Mouse (Mus musculus) embryonic facial prominence, embryonic 11.5 days (tissue): ENCODE data around the gene Mpp6. TPM values are rescaled to one million over a fixed set of nuclear protein-coding genes. Genes with fewer than 3 reads are reported as not detected.

Experiments used
- ATAC-seq: fragments of 200-750 bp; cut with Nextera tagmentation; replicated peaks from 2 replicates; pipeline ENCODE4 v1.8.0; 2017; ENCODE audit warnings: low read depth; ENCODE audit not compliant: insufficient number of reproducible peaks, low FRiP score, low TSS enrichment
- DNase-seq: peaks from one replicate; pipeline ENCODE4 v3.0.0-alpha.2; 2015; ENCODE audit warnings: low spot score
- H3K27ac ChIP-seq: fragments of 300-500 bp; sonication (generic); replicated peaks from 2 replicates; pipeline ENCODE4 v1.5.1; 2014; ENCODE audit warnings: mild to moderate bottlenecking, low read depth, low read length, control low read depth
- H3K27me3 ChIP-seq: fragments of 300-500 bp; sonication (generic); 2 replicates; pipeline ENCODE4 v1.6.1; 2014; ENCODE audit warnings: mild to moderate bottlenecking, low read length, moderate library complexity, mixed read lengths; ENCODE audit not compliant: control insufficient read depth, insufficient read depth
- H3K36me3 ChIP-seq: fragments of 300-500 bp; sonication (generic); replicated peaks from 2 replicates; pipeline ENCODE4 v1.6.1; 2014; ENCODE audit warnings: low read depth, mild to moderate bottlenecking, low read length, moderate library complexity, mixed read lengths; ENCODE audit not compliant: control insufficient read depth, insufficient read depth
- H3K4me1 ChIP-seq: fragments of 300-500 bp; sonication (generic); 2 replicates; pipeline ENCODE4 v1.6.1; 2014; ENCODE audit warnings: low read length, mixed read lengths; ENCODE audit not compliant: control insufficient read depth, insufficient read depth
- H3K4me2 ChIP-seq: fragments of 300-500 bp; sonication (generic); 2 replicates; pipeline ENCODE4 v1.6.1; 2014; ENCODE audit warnings: low read depth, mild to moderate bottlenecking, control low read depth, low read length, moderate library complexity
- H3K4me3 ChIP-seq: fragments of 300-500 bp; sonication (generic); 2 replicates; pipeline ENCODE4 v1.5.1; 2014; ENCODE audit warnings: low read depth, low read length, control low read depth
- H3K9ac ChIP-seq: fragments of 300-500 bp; sonication (generic); replicated peaks from 2 replicates; pipeline ENCODE4 v1.6.1; 2014; ENCODE audit warnings: mild to moderate bottlenecking, control low read depth, low read length
- H3K9me3 ChIP-seq: fragments of 300-500 bp; sonication (generic); replicated peaks from 2 replicates; pipeline ENCODE4 v1.6.1; 2016; ENCODE audit warnings: mild to moderate bottlenecking, low read length, inconsistent platforms, mixed read lengths; ENCODE audit not compliant: control insufficient read depth
- WGBS: fragments of 180-500 bp; shearing (Covaris S2); extraction: QIAGEN DNeasy Blood & Tissue Kit; methylation state at CpG from one replicate; pipeline ENCODE4 v1.1.7; 2014; 5-methylcytosine and 5-hydroxymethylcytosine counted together
- polyA plus RNA-seq: library from polyadenylated mRNA; unstranded; fragments of >200 nt; fragmentation: Nextera tagmentation; extraction: Ambion mirVana; gene quantifications from 2 replicates; pipeline ENCODE4 v1.2.1, GENCODE M21; 2014

The Mpp6 gene
- polyA plus RNA-seq, 1 experiment from 2014 or later = 74.5 TPM

DNA sequence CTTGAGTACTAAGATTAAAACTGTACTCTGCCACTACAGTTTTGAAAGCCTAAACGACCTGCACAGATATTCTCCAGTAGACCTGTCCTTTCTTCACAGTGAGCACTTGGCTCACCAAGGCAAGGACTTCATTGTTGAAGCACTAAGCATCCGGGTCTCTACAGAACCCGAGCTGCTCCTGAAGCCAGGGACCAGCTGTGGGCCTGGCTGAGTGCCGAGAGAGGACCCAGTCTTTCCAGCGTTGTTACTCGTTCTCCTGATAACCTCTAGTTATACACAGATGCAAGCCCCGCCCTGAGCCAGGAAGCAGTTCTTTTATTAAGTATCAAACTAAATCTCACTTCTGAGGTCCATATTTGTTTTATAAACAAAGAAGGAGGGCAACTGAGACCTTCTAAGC lies 19.8 kb upstream of the Mpp6 start:
- H3K4me2 ChIP-seq = no peak overlapping the region
- H3K27ac ChIP-seq = no peak overlapping the region
- no peaks in the 10 kb centered on the region for H3K4me1 ChIP-seq
- no peak overlapping the region for H3K9ac ChIP-seq
- H3K4me3 ChIP-seq = no peak overlapping the region
- H3K9me3 ChIP-seq = no peaks in the 10 kb centered on the region
- DNase-seq (no peak), ATAC-seq (no peak)
- WGBS = 86% methylated on average over 7 of the region's 7 CpGs
- no peaks in the 10 kb centered on the region for H3K27me3 ChIP-seq
- H3K36me3 ChIP-seq = no peaks in the 10 kb centered on the region

DNA sequence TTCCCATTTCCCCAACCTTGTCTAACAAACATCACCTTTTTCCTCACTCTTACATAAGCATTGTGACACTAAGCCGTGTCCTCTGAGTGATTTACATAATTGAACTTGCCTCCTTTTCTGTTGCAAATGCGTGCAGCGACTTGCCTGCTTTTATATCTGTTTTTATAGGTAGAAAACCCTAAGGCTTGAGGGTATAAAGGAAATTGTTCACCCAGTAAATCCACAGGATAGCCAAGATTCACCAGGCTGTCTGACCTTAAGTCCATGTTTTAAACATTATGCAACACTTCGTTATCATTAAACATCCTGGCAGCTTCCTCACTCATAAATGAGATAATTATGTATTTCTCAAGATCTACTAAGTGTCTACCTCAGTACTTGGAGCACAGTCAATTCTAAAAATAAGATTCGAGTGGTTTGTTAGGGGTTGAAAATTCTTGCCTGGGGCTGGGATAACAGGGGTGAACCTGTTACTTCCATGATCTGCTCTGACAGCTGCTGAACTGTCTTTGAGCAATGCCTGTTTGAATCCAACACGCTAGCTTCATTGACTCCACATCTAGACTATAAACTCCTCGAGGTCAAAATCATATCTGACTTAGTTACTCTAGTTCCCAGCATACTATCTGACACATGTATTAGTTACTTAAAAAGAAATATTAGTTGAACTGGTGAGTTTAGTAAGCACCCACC lies 18.4 kb upstream of the Mpp6 start:
- no peaks in the 10 kb centered on the region for H3K27me3 ChIP-seq
- 82% methylated on average over 7 of the region's 7 CpGs for WGBS
- no peak overlapping the region for H3K9ac ChIP-seq
- no peaks in the 10 kb centered on the region for H3K9me3 ChIP-seq
- no peak overlapping the region for H3K27ac ChIP-seq
- no peak for DNase-seq
- no peak overlapping the region for H3K4me2 ChIP-seq
- H3K36me3 ChIP-seq = no peaks in the 10 kb centered on the region
- no peak for ATAC-seq
- H3K4me3 ChIP-seq = no peak overlapping the region
- no peaks in the 10 kb centered on the region for H3K4me1 ChIP-seq

DNA sequence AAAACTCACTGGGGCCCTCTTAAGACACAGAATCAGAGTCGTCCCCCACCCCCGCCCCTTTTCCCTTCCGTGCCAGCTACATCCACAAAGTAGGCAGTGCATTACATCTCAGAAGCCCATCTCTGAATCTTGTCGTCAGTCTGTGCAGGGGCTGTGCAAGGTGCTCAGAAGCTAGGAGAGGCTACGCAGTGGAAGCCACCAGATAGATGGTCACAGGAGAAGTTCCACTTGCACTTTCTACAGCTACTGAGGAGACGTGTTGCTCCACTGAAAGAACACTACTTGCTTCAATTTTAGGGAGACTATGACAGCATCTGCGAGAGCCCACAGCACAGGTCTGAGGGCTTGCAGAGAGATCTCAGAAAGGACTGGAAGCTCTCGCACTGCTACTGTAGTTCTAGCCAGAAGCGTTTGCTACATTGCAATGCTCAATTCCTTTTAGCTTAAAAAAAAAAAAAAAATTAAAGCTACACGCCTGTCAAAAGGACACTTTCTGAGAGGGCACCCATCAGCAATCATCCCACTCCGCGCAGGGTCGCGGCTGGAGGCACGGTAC lies 762 bp upstream of the Mpp6 start:
- ATAC-seq = no peak
- H3K27ac ChIP-seq = no peak overlapping the region
- H3K4me3 ChIP-seq = peak overlapping the region; percentile 90

DNA sequence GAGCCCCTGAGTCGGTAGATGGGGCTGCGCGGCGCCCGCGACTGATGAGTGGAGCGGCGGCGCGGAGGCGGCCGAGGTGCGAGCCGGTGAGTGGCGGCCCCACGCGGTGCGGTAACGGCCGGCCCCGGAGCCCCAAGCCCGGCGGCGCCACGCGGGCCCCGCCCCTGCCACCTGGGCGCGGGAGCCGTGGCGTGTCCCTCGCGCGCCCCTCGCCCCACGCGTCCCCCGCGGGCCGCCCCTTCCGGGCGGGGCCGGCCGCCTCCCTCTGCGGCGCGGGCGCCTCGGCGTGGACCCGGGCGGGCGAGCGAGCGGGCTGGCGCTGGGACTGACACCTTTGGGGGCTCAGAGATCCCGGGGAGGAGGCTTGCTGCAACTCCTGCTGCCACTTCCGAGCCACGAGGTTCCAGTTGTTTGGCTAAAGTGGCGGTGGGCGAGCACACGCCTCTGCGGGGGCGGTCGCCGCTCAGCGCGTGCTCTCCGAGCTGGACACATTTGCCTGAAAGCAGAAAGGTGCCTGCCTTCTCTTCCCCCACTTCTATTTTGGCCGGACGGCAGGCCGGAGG lies 419 bp downstream of the Mpp6 start:
- 0% methylated on average over 41 of the region's 72 CpGs for WGBS
- Histone ChIP-seq H3K4me3 (peak overlapping the region; percentile 90), H3K27ac (peak overlapping the region; percentile 65), H3K4me1 (no peaks in the 10 kb centered on the region), H3K9ac (peak overlapping the region; percentile 92), H3K4me2 (peak overlapping the region; percentile 83), H3K9me3 (no peaks in the 10 kb centered on the region), H3K27me3 (no peaks in the 10 kb centered on the region; the same call in 1 of the 2 replicates), H3K36me3 (no peaks in the 10 kb centered on the region)
- ATAC-seq (peak; percentile 44), DNase-seq (peak; percentile 61)

More for the DNA sequence above, 762 bp upstream of the Mpp6 start:
- Histone ChIP-seq H3K27me3 (no peaks in the 10 kb centered on the region; the same call in 1 of the 2 replicates), H3K36me3 (no peaks in the 10 kb centered on the region), H3K9ac (peak overlapping the region; percentile 92), H3K4me2 (peak overlapping the region; percentile 83), H3K9me3 (no peaks in the 10 kb centered on the region), H3K4me1 (no peaks in the 10 kb centered on the region)
- WGBS = 3% methylated on average over 15 of the region's 15 CpGs
- peak; percentile 34 for DNase-seq

DNA sequence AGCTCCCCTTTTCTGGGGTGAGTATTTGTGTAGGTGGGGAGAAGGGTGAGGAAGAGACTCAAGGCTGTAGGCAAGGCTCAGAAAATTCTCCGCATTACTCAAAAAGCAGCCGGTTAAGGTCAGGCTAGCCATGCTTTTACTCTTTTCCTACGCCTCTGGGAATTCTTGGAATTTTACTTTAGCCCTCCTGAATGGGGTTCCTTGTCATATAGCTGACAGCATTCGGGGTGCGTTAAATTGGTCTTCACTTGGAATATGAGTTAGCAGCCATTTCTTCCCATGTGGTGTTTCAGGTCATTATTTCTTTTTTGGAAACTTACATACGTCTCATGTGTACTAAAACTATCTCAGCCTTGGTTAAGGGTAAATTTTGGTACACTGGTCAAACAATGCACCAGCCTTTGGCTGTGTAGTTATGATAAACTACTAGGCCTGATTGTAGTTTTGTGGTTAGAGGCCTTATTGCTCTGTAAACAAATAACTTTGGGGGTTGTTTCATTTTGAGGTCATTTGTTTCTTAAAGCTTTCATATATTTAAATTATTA lies 1.1 kb downstream of the Mpp6 start:
- peak; percentile 13 for DNase-seq
- Histone ChIP-seq H3K27ac (no peak overlapping the region), H3K27me3 (no peaks in the 10 kb centered on the region; the same call in 1 of the 2 replicates)

DNA sequence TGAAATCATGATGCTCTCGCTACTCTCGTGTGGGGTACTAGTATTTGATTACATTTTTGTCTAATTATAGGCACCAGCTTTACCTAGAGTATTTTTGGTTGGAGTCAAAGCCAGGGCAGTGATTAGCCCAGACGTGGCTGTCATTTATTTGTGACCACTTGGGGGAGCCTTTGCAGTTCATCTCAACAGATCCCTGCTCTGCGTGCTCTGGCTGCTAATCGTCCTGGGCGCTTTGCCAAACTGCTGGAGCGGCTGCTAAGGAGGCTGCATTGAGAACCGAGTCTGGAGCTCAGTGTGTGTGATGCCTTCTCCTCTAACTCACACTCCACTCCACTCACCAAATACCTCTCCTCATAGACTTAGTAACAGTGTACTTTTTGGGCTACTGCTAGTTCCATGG lies 2.7 kb downstream of the Mpp6 start:
- Histone ChIP-seq H3K4me2 (no peak overlapping the region), H3K4me1 (no peaks in the 10 kb centered on the region), H3K36me3 (no peaks in the 10 kb centered on the region), H3K27ac (no peak overlapping the region), H3K4me3 (no peak overlapping the region), H3K9ac (no peak overlapping the region), H3K27me3 (no peaks in the 10 kb centered on the region), H3K9me3 (no peaks in the 10 kb centered on the region)
- DNase-seq (peak; percentile 96), ATAC-seq (peak; percentile 46; the same call in 1 of the 2 replicates)
- WGBS = under 1% methylated on average over 8 of the region's 8 CpGs

More for the DNA sequence above, 1.1 kb downstream of the Mpp6 start:
- WGBS = 9% methylated on average over 6 of the region's 6 CpGs
- Histone ChIP-seq H3K9ac (peak overlapping the region; percentile 92), H3K9me3 (no peaks in the 10 kb centered on the region), H3K4me1 (no peaks in the 10 kb centered on the region), H3K4me2 (peak overlapping the region; percentile 83), H3K36me3 (no peaks in the 10 kb centered on the region), H3K4me3 (peak overlapping the region; percentile 90)
- ATAC-seq = no peak

DNA sequence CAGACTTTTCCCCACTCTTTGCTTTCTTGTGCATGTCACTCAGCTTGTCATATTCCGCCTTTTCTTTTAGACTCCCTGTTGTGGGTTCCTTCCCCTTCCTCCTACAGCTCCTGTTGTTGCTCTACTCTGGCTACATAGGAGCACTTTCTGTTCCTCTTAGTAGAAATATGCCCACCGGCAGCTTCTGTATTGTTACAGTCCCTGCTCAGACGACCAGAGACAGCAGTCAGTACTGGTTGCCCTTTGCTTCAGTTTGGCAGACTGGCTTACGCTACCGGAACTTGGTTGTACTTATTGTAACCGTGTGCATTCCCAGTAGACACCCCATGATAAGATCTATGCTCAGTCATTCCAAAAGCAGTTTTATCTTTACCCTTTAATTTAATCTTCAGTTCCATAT lies 4.2 kb downstream of the Mpp6 start:
- H3K9me3 ChIP-seq = no peaks in the 10 kb centered on the region
- no peaks in the 10 kb centered on the region for H3K27me3 ChIP-seq
- ATAC-seq (no peak), DNase-seq (no peak)
- H3K27ac ChIP-seq = no peak overlapping the region
- no peak overlapping the region for H3K9ac ChIP-seq
- H3K36me3 ChIP-seq = no peaks in the 10 kb centered on the region
- 79% methylated on average over 6 of the region's 6 CpGs for WGBS
- H3K4me2 ChIP-seq = no peak overlapping the region
- no peak overlapping the region for H3K4me3 ChIP-seq
- H3K4me1 ChIP-seq = no peaks in the 10 kb centered on the region

GRCm38 (mm10) chr6:50120931-50121330 lies 10.9 kb downstream of the Mpp6 start:
- Histone ChIP-seq H3K4me1 (no peaks in the 10 kb centered on the region), H3K9me3 (no peaks in the 10 kb centered on the region), H3K4me3 (no peak overlapping the region), H3K36me3 (no peaks in the 10 kb centered on the region), H3K4me2 (no peak overlapping the region), H3K27me3 (no peaks in the 10 kb centered on the region), H3K9ac (no peak overlapping the region), H3K27ac (no peak overlapping the region)
- ATAC-seq (no peak), DNase-seq (no peak)
- WGBS = 100% methylated on average over 1 of the region's 1 CpGs
